Mouse (Mus musculus): ENCODE results near the gene Ckap5. TPM values are rescaled to one million over a fixed set of nuclear protein-coding genes. Genes with fewer than 3 reads are reported as not detected.

The Ckap5 gene
- polyA plus RNA-seq (2012; rRNA removed) (12.8 and 20.6 TPM in 2 replicates), polyA plus RNA-seq (2014; fragmentation: Nextera tagmentation; extraction: Ambion mirVana) (35.9 and 37.3 TPM in 2 replicates)

DNA sequence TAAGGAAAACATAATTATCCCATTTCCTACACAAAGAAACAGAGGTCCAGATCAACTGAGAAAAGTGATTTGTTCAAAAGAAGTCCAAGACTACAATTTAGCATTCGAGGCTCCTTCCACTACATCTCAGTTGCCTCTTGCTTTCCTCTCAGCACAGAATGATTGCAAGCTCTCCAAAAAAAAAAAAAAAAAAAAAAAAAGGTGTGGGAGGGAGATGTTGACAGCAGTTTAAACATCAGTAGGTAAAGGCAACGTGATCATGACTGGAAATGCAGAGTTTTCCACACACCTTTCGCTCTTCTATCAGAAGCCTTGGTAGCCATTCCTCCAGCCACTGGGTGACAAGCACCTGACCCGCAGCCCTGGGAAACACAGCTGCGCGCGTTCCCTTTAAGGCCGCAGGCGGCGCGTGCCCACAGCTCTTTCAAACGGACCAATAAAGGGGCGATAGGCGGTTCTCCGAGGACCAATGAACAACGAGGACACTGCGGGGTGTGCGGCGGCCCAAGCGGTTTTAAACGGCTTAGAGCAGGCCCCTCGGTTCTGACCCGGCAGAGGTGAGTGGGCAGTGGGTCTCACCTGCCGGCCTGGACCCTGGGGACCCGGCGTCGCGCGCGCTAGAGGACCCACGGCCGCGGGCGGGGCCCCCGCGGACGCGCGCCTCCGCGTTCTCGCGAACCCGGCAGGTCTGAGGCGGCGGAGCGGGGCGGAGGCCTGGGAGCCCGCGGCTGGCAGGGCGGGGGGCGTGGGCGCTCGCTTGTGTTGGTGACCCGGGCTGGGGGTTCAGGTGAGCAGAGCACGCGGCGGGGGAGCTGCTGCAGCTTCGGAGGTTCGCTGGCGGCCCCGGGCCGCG is at the start of gene Ckap5:
Gene Ckap5, plus strand, starts transcription at position 469 of the 853 bp plus-strand sequence.
- Histone ChIP-seq H3K27me3 (ENCODE audit: control insufficient read depth, insufficient read depth, low read length) (no peaks in the 10 kb centered on the region), H3K4me2 (ENCODE audit: low read depth) (peak within 1 kb of the TSS; percentile 64), H3K27ac (peak within 1 kb of the TSS; percentile 54), H3K9me3 (ENCODE audit: control insufficient read depth, low read length) (no peaks in the 10 kb centered on the region), H3K9ac (replicated peaks) (peak within 1 kb of the TSS; percentile 91), H3K4me1 (replicated peaks; ENCODE audit: control insufficient read depth in 2 of 2, insufficient read depth in 2 of 2, low read length in 1 of 2) (peaks cover 6 to 11% of the 10 kb centered on the region in 2 experiments), H3K4me3 (ENCODE audit: insufficient read depth in 1 of 2, low read depth in 2 of 2, low read length in 2 of 2) (peak within 1 kb of the TSS; percentile 89 to 91), H3K36me3 (replicated peaks; ENCODE audit: control insufficient read depth, insufficient read depth, low read depth) (peaks cover 9% of the 10 kb centered on the region)
- 1% methylated on average over 63 of the region's 64 CpGs for WGBS (ENCODE audit: insufficient replicate concordance)
- TF ChIP-seq EP300 (IDR thresholded peaks at IDR 0.05; ENCODE audit: low read depth) (no peak), CTCF (IDR thresholded peaks at IDR 0.05; ENCODE audit: low read depth) (peak; percentile 61)
- peak; percentile 98 for ATAC-seq (ENCODE audit: insufficient read depth)
- peak; percentile 86 to 87 (median 87) for DNase-seq (ENCODE audit: low read depth in 3 of 3, low spot score in 3 of 3)

DNA sequence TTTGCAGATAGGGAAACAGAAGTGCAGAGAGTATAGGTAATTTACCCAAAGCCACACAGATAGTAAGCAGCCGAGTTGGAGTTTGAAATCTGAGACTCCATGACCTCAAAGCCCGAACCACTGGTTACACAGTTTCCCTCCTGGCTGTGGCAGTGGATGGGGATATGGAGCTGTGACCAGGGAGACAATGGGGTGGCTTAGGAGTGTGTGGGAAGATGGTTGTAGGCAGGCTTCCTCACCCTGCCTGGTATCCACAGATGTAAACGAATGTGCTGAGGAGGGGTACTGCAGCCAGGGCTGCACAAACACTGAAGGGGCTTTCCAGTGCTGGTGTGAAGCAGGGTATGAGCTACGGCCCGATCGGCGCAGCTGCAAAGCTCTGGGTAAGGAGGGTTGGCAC is 49.7 kb upstream of the Ckap5 start:
- no peak for ATAC-seq (ENCODE audit: insufficient read depth)
- Histone ChIP-seq H3K36me3 (replicated peaks; ENCODE audit: control insufficient read depth, insufficient read depth, low read depth) (no peaks in the 10 kb centered on the region), H3K9me3 (ENCODE audit: control insufficient read depth, low read length) (no peaks in the 10 kb centered on the region), H3K27me3 (ENCODE audit: control insufficient read depth, insufficient read depth, low read length) (no peaks in the 10 kb centered on the region), H3K4me1 (replicated peaks; ENCODE audit: control insufficient read depth in 2 of 2, insufficient read depth in 2 of 2, low read length in 1 of 2) (no peaks in the 10 kb centered on the region), H3K4me3 (ENCODE audit: insufficient read depth in 1 of 2, low read depth in 2 of 2, low read length in 2 of 2) (no peak overlapping the region), H3K9ac (replicated peaks) (no peak overlapping the region), H3K27ac (no peak overlapping the region), H3K4me2 (ENCODE audit: low read depth) (no peak overlapping the region)
- 61% methylated on average over 7 of the region's 7 CpGs for WGBS (ENCODE audit: insufficient replicate concordance)
- no peak for DNase-seq (ENCODE audit: low read depth in 3 of 3, low spot score in 3 of 3)
- TF ChIP-seq CTCF (IDR thresholded peaks at IDR 0.05; ENCODE audit: low read depth) (no peak), EP300 (IDR thresholded peaks at IDR 0.05; ENCODE audit: low read depth) (no peak)

DNA sequence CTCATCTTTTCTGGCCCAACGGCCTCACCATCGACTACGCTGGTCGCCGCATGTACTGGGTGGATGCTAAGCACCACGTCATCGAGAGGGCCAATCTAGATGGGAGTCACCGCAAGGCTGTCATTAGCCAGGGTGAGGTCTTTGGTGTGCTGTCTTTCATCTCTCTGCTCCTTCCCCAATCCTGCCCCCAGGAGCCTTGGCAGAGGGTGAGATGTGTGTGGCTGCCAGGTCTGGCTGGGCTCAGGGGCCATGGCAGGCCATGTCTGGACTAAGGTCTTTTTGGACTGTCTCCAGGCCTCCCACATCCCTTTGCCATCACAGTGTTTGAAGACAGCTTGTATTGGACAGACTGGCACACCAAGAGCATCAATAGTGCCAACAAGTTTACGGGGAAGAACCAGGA is 46.2 kb upstream of the Ckap5 start:
- ATAC-seq (ENCODE audit: insufficient read depth): no peak

DNA sequence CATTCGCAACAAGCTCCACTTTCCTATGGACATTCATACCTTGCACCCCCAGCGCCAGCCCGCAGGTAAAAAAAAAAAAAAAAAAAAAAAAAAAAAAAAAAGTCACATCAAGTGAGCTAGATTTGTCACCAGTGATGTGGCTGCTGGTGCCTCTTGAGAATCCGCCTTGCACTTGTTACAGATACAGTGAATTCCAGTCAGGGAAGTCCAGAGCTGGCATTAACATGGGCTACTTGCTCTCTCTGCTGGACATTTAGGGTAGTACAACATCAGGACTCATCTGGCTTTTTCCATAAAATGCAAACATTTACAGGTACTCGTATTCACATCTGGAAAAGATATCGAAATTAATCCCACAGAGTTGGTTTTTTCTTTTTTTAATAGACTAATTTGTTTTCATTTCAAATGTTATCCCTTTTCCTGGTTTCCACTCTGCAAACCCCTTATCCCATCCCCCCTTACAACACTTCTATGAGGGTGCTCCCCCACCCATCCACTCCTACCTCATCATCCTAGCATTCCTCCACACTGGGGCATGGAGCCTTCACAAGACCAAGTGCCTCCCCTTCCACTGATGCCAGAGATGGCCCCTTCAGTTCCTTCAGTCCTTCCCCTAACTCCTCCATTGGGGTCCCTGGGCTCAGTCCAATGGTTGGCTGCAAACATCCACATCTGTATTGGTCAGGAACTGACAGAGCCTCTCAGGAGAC is 45.6 kb upstream of the Ckap5 start:
- no peaks in the 10 kb centered on the region for H3K27me3 ChIP-seq (ENCODE audit: control insufficient read depth, insufficient read depth, low read length)
- no peaks in the 10 kb centered on the region for H3K4me1 ChIP-seq (replicated peaks; ENCODE audit: control insufficient read depth in 2 of 2, insufficient read depth in 2 of 2, low read length in 1 of 2)
- peak; percentile 68 for TF ChIP-seq CTCF (IDR thresholded peaks at IDR 0.05; ENCODE audit: low read depth)
- no peak for TF ChIP-seq EP300 (IDR thresholded peaks at IDR 0.05; ENCODE audit: low read depth)
- DNase-seq (ENCODE audit: low read depth in 3 of 3, low spot score in 3 of 3) (peak; percentile 28 to 35 (median 33)), ATAC-seq (ENCODE audit: insufficient read depth) (no peak)
- no peak overlapping the region for H3K9ac ChIP-seq (replicated peaks)
- no peaks in the 10 kb centered on the region for H3K36me3 ChIP-seq (replicated peaks; ENCODE audit: control insufficient read depth, insufficient read depth, low read depth)
- H3K4me2 ChIP-seq (ENCODE audit: low read depth): no peak overlapping the region
- no peak overlapping the region for H3K4me3 ChIP-seq (ENCODE audit: insufficient read depth in 1 of 2, low read depth in 2 of 2, low read length in 2 of 2)
- no peak overlapping the region for H3K27ac ChIP-seq
- no peaks in the 10 kb centered on the region for H3K9me3 ChIP-seq (ENCODE audit: control insufficient read depth, low read length)
- WGBS (ENCODE audit: insufficient replicate concordance): 46% methylated on average over 6 of the region's 6 CpGs

More for the DNA sequence above, 46.2 kb upstream of the Ckap5 start:
- Histone ChIP-seq H3K36me3 (replicated peaks; ENCODE audit: control insufficient read depth, insufficient read depth, low read depth) (no peaks in the 10 kb centered on the region), H3K4me2 (ENCODE audit: low read depth) (no peak overlapping the region), H3K27ac (no peak overlapping the region), H3K27me3 (ENCODE audit: control insufficient read depth, insufficient read depth, low read length) (no peaks in the 10 kb centered on the region), H3K4me3 (ENCODE audit: insufficient read depth in 1 of 2, low read depth in 2 of 2, low read length in 2 of 2) (no peak overlapping the region), H3K9ac (replicated peaks) (no peak overlapping the region), H3K9me3 (ENCODE audit: control insufficient read depth, low read length) (no peaks in the 10 kb centered on the region), H3K4me1 (replicated peaks; ENCODE audit: control insufficient read depth in 2 of 2, insufficient read depth in 2 of 2, low read length in 1 of 2) (no peaks in the 10 kb centered on the region)
- TF ChIP-seq EP300 (IDR thresholded peaks at IDR 0.05; ENCODE audit: low read depth) (no peak), CTCF (IDR thresholded peaks at IDR 0.05; ENCODE audit: low read depth) (no peak)
- no peak for DNase-seq (ENCODE audit: low read depth in 3 of 3, low spot score in 3 of 3)
- 88% methylated on average over 9 of the region's 9 CpGs for WGBS (ENCODE audit: insufficient replicate concordance)

DNA sequence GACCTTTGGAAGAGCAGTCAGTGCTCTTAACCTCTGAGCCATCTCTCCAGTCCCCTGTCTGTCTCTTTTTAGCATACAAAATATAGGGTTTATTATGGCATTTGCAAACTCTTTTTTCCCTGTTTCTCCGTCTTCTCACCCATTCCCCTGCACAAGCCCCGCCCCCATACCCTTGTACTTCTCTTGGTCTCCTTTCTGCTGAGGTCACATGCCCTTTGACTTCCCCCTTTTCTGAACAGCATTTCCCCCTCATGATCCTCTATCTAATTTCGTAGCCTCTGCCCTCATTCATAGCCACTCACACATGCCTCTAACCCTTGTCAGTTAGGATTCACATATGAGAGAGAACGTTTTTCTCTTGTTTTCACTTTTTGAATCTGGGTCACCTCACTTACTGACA is 41.9 kb upstream of the Ckap5 start:
- Histone ChIP-seq H3K36me3 (replicated peaks; ENCODE audit: control insufficient read depth, insufficient read depth, low read depth) (no peaks in the 10 kb centered on the region), H3K4me1 (replicated peaks; ENCODE audit: control insufficient read depth in 2 of 2, insufficient read depth in 2 of 2, low read length in 1 of 2) (no peaks in the 10 kb centered on the region), H3K4me2 (ENCODE audit: low read depth) (no peak overlapping the region), H3K27ac (no peak overlapping the region), H3K4me3 (ENCODE audit: insufficient read depth in 1 of 2, low read depth in 2 of 2, low read length in 2 of 2) (no peak overlapping the region), H3K27me3 (ENCODE audit: control insufficient read depth, insufficient read depth, low read length) (no peaks in the 10 kb centered on the region), H3K9ac (replicated peaks) (no peak overlapping the region), H3K9me3 (ENCODE audit: control insufficient read depth, low read length) (no peaks in the 10 kb centered on the region)
- no peak for ATAC-seq (ENCODE audit: insufficient read depth)
- 26% methylated on average over 4 of the region's 4 CpGs for WGBS (ENCODE audit: insufficient replicate concordance)
- no peak for DNase-seq (ENCODE audit: low read depth in 3 of 3, low spot score in 3 of 3)
- TF ChIP-seq EP300 (IDR thresholded peaks at IDR 0.05; ENCODE audit: low read depth) (no peak), CTCF (IDR thresholded peaks at IDR 0.05; ENCODE audit: low read depth) (no peak)

Measured in liver, embryonic 14.5 days (tissue).